Mouse (Mus musculus) thymus, postnatal 0 days (tissue): ENCODE results near the gene Tns3. TPM values are rescaled to one million over a fixed set of nuclear protein-coding genes. Genes with fewer than 3 reads are reported as not detected.

Source experiments
- DNase-seq: peaks from one replicate; pipeline ENCODE4 v3.0.0-alpha.2; 2015; ENCODE audit warnings: low spot score
- polyA plus RNA-seq: library from polyadenylated mRNA; unstranded; fragments of >200 nt; fragmentation: Nextera tagmentation; extraction: Ambion mirVana; gene quantifications from 2 replicates; pipeline ENCODE4 v1.2.1, GENCODE M21; 2015

Tns3 gene
- 5.2 and 6.0 TPM in 2 replicates for polyA plus RNA-seq

GRCm38 (mm10) chr11:8664393-8664743 lies at the start of gene Tns3:
Tns3 (minus strand) TSS chr11:8664535.
- DNase-seq = peak; percentile 53

DNA sequence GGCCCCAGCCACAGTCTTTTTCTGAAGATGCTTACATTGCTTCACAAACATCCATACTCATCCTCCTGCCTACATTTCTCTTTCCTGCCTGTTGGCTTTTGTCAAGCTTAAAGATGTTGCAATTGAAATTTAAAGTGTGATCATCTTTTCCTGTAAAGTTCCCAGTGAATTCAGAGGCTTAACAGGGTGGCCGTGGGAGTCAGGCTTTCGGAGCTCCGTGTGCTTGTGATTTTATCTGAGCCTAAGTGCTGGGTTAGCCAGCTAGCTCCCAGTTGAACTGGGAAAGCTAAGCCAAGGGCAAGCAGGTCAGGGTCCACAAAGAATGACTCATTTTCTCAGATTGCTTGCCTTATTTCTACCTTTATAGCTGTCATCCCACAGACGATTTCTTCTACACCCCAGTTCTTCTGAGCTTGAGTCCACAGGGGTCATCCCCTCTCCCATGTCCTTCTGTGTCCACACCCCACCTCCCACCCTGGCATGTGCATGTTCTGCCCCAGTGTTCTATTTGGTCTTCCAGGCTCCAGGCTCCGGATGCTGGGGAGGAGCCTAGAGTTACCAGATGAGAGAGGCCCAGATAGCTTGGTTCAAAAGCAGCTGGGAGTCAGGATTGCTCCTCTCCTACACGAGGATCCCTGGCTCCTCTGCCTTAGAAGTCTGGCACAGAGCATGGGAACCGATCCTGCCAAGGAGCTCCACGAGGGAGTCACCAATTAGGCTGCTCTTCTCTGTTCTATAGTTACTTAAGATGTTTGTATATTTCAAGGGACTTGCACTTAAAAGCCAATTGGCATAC lies 42.1 kb upstream of the Tns3 start:
- DNase-seq = no peak

GRCm38 (mm10) chr11:8705156-8705555 lies 40.8 kb upstream of the Tns3 start:
- no peak for DNase-seq

DNA sequence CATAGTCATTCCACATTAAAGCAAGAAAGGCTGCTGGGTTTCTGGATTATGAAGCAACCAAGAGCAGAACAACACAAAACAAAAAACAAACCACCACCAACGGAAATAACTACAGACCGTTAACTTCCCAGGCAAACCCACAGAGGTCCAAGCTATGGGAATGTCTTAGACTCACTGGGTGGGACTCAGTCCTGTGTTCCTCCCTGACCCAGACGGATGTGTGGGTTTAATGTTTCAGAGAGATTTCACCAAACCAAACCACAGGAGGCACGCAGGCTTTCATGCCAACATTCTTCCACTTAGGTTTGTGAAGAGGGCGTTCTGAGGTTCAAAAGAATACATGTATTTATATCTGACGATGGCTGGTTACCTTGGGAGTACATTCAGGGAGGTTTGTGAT lies 39.5 kb upstream of the Tns3 start:
- DNase-seq = no peak

DNA sequence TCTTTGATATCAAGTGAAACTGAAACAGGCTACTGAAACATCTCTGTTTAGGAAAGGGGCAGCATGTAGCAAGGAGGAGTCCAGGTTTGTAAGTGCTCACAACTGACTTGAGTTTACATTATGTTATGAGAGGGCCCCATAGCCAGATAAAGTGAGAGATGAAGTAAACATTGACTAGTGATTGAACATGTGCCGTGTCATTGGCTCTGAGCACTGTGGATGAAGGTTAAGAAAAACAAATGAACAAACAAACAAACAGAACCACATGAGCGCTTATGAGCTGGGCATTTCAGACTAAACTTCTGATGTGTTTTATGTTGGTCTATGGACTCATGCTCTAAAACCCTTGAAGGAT lies 38.2 kb upstream of the Tns3 start:
- DNase-seq = no peak

DNA sequence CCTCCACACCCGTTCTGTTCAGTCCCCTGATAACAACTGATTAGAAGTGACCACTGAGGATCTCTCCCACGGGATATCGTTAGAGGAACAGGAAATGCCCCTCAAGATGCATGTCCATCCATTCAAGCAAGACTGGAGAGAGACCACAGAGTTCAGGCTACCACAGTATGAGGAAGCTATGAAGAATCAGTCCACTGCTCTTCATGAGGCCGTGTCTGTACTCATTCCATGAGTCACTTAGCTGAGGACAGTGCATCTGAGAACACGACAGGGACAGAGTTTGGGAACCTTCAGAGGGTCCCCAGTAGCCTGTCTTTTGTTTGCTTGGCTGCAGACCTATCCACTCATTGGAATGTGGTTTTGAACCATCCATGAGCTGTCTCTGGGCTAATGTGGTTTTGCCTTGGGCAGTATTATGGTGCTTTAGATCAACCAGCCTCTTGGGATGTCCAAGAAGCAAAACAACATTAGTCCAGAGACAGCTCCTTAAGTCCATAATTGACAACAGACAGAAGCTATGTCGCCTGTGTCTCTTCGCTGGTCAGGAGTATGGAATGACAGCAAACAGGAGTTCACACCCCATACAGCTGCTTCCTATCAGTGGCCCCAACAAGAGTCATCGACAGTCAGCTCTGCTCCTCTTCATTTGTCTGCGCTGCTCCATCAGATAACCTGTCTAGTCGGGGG lies 37.7 kb upstream of the Tns3 start:
- no peak for DNase-seq

GRCm38 (mm10) chr11:8701400-8701799 lies 37.1 kb upstream of the Tns3 start:
- no peak for DNase-seq

DNA sequence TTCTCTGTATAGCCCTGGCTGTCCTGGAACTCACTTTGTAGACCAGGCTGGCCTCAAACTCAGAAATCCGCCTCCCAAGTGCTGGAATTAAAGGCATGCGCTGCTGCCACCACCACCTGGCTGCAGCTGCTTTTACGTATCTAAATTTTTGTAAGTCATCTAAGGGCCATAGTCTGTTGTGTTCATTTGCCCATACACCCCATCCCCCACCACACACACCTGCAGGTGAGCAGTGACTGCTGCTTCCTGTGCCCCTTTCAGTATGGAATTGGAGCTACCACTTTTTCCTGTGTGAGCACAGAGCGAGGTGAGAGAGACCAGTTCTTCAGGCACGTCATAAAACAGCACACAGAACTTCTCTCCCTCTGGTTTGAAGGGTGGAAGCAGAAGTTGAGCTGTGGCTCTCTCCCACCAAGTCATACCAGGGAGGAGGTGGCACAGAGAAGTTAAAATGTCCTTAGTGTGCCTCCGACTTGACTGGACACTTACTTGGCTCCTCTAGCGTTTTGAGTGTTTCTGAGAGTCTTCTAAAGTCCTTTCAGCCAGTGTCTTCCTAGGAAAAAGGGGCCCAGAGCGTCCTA lies 36.4 kb upstream of the Tns3 start:
- peak; percentile 86 for DNase-seq

GRCm38 (mm10) chr11:8699777-8700176 lies 35.4 kb upstream of the Tns3 start:
- DNase-seq = no peak

DNA sequence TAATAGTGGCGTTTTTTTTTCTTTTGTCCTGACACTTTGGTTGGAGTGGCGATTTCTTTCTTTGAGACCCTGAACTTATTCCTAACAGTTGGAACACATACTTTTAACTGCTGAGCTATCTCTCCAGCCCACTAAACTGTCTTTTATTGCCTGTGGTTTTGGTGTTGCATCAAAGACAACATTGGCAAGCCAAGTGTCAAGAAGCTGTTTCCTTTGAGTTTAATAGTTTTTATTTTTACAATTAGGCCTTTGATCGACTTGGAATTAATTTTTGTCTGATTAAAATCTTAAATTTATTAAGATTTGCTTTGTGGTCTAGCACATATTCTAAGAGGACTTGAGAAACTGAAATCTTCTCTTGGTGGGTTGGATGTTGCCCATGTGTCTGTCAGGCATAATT lies 33.3 kb upstream of the Tns3 start:
- DNase-seq = no peak

GRCm38 (mm10) chr11:8694096-8694495 lies 29.8 kb upstream of the Tns3 start:
- no peak for DNase-seq

DNA sequence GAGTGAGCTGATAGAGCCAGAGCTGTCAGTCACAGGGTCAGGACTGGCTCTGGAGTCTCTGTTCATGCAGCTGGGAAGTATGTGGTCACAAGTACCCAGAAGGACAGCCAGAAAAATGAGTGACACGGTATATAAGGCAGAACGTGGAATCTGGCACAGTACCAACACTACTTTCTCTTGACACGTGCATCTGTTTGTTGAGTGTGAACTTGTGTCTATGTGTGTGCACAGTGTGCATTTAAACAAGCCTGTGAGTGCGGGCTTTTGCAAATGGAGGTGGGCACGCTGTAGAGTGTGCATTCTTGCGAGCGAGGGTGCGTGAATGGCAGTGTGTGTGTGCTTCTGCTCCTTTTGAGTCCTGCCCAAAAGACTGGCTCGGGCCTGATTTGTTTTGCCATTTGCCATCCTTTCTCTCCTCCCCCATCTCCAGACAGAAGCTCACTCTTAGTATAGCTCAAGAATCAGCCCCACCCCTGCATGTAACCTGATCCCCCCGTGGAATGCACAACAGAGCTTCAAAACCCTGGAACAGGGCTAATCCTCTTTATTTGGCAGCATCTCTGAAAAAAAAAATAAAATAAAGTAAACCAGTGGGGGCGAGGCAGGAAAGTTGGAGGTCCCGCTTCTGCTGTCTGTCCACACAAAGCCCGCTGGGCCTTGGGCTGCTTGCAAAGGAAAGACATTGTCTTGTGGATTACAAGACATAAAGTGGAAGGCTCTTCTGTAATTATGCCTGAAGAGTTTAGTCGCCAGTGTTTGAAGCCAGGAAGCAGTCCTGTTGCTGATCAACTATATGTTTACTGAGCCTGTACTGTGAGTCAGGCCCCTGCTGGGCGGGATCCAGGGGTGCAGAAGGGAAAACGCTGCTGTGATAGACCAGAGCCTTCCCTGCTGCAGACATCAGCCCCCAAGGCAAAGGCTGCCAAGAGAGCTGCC lies 28.5 kb upstream of the Tns3 start:
- DNase-seq = no peak

DNA sequence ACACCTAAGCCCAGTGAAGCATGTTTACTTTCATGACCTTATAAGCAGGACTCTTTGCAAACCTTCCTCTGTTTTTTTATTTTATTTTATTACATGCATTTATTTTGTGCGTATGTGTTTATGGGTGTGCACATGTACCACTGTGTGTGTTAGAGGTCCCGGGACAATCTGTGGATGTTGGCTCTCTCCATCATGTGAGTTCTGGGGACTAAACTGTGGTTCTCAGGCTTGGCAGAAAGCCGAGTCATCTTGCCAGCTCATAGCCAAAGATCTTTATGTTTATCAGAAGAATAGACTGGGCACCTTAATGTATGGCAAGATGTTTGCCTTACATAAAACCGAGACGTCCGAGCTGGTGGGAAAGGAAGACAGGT lies 27.8 kb upstream of the Tns3 start:
- DNase-seq = no peak

GRCm38 (mm10) chr11:8691605-8692004 lies 27.3 kb upstream of the Tns3 start:
- no peak for DNase-seq

DNA sequence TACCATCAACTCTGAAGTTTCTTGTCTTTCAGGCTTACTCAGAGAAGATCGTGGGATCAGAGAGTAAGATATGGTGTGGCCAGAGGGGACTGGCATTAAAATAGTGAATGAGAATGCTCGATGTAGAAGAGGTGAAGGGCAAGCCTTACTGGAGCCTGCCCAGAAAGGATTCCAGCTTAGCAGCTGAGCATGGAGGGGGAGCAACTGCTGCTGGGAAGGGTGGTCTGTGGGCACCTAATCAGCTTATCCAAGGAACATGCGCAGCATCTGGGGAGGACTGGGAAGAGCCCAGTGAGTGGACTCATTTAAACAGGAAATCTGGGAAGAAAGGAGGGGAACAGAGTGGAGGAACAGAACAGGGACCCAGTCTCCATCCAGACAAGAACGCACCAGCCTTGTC lies 26.3 kb upstream of the Tns3 start:
- DNase-seq = no peak

DNA sequence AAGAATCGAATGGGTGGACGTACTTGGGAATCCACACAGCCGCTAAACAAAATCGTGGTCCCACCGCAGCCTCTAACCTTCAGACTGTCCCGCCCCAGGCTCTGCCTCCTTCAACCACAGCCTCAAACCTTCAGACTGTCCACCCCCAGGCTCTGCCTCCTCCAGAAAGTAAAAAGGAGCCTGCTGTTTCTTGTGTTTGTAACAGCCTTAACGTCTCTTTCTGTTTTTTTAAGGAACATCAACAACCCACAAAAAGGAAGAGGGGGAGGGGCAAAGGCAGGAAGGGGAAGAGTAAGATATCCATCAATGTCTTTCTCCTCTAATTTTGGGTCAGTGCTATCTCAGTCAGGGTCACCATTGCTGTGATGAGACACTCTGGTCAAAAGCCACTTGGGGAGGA lies 25.2 kb upstream of the Tns3 start:
- DNase-seq = peak; percentile 37

DNA sequence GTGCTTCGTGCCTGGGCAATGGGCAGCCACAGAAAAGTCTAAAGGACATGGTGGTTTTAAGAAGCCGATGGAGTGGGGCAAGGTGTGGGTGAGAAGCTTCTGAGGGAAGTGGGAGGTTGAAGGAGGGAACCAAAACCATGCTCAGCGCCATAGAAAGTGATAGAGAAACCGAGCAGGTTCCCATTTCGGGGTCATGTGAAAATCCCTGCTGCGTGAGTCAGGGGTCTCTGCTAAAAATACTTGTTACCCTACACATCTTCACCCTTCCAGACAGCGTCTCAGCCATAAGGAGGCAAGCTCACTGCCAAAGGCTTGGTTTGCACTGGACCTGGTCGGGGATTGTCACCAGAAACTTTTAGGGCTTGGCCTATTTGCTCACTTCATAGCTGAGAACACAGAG lies 24.6 kb upstream of the Tns3 start:
- no peak for DNase-seq

GRCm38 (mm10) chr11:8686501-8686900 lies 22.2 kb upstream of the Tns3 start:
- DNase-seq = no peak

GRCm38 (mm10) chr11:8686061-8686460 lies 21.7 kb upstream of the Tns3 start:
- no peak for DNase-seq

GRCm38 (mm10) chr11:8685195-8685594 lies 20.9 kb upstream of the Tns3 start:
- no peak for DNase-seq

DNA sequence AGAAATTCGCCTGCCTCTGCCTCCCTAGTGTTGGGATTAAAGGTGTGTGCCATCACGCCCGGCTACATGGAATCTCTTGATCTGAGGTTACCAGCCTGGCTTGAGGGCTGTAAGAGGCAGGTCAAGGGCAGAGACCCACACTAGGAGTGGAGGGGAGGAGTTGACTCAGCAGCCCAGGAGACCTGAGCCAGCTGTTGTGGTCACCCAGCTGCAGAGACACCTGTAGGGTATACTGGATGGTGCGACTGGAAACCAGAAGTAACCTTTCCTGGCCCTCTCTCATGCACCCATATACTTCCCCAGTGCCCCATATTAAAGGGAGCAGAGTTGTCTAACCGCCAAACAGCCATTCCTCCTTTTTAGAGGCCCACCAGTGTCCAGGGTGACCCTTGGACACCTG lies 19.9 kb upstream of the Tns3 start:
- DNase-seq = peak; percentile 70

- DNase-seq = no peak
Measured at GRCm38 (mm10) chr11:8681356-8681755, 17.0 kb upstream of the Tns3 start.
